Mouse (Mus musculus): ENCODE results near the gene Aldob.
A peak's percentile ranks its signal among the peaks of the same experiment; 100 is the strongest.
"Not testable (repeated sequence)": the region's sequence is repeated elsewhere in the genome, so short reads cannot be mapped to it uniquely, and the experiment has no call there.

The Aldob gene

GRCm38 (mm10) chr4:49535675-49536294, 13.6 kb downstream of the Aldob start:
- DNase-seq (ENCODE audit: low spot score) = no peak

- no peak for DNase-seq (ENCODE audit: low spot score)
These were observed 14.3 kb downstream of the Aldob start for GRCm38 (mm10) chr4:49535036-49535435.

GRCm38 (mm10) chr4:49522576-49522975, 26.8 kb downstream of the Aldob start:
- peak; percentile 72 for DNase-seq (ENCODE audit: low spot score)

GRCm38 (mm10) chr4:49521346-49521745, 28.0 kb downstream of the Aldob start:
- DNase-seq (ENCODE audit: low spot score) = no peak

- peak; percentile 96 for DNase-seq (ENCODE audit: low spot score)
These were observed 28.6 kb downstream of the Aldob start, which contains the start of the genes Mrpl50 and Zfp189 for GRCm38 (mm10) chr4:49520572-49521340. Gene Mrpl50 (minus strand): TSS chr4:49521093. Gene Zfp189 (plus strand): TSS chr4:49521176.

- DNase-seq (ENCODE audit: low spot score) = no peak
These were observed 29.9 kb downstream of the Aldob start for GRCm38 (mm10) chr4:49519476-49519875.

- DNase-seq (ENCODE audit: low spot score) = no peak
These were observed 34.9 kb downstream of the Aldob start for GRCm38 (mm10) chr4:49514441-49514840.

- no peak for DNase-seq (ENCODE audit: low spot score)
These were observed 36.7 kb downstream of the Aldob start for GRCm38 (mm10) chr4:49512636-49513035.

GRCm38 (mm10) chr4:49510236-49510835, 39.0 kb downstream of the Aldob start:
- DNase-seq (ENCODE audit: low spot score) = not testable (repeated sequence)

- no peak for DNase-seq (ENCODE audit: low spot score)
These were observed 40.2 kb downstream of the Aldob start for GRCm38 (mm10) chr4:49509183-49509582.

GRCm38 (mm10) chr4:49506386-49506785, 43.0 kb downstream of the Aldob start, which contains the start of gene Baat:
Gene Baat (minus strand): TSS chr4:49506557.
- DNase-seq (ENCODE audit: low spot score) = no peak

- DNase-seq (ENCODE audit: low spot score) = no peak
These were observed 45.8 kb downstream of the Aldob start for GRCm38 (mm10) chr4:49503563-49503962.

Data from testis, postnatal 14 days (tissue).